26 mouse cellular contexts compared by ENCODE assay signal in the genomic region with DNA sequence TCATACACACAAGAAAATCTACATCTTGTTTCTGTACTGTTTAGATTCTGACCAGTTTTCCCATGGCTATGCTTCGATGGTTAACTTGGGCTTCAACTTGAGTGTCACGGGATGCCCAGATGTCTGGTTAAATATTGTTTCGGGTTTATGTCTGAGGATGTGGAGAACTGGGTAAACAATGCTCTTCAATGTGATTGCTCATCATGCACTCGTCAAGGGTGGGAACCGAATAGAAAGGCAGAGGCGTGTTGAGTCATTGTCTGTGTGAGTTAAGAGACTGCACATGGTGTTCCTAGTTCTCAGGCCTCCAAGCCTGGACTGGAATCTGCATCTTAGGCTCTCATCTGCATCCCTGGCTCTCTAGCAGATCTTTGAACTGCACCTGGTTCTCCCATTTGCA. TPM values are rescaled to one million over a fixed set of nuclear protein-coding genes. Genes with fewer than 3 reads are reported as not detected.
DNase-seq lines count a peak whose midpoint lies in the region; ATAC-seq lines count a peak whose summit lies in the region.
"Had no signal": no experiment of that assay in that cellular context is flagged by ENCODE, and none has a peak within 500 bp of the region (broad histone marks: within the 10 kb centered on the region; RNA-seq: fewer than 3 reads in every experiment).

No protein-coding gene starts in this region.

- 72% methylated on average over 6 of the region's 6 CpGs for WGBS in kidney, embryonic 16.5 days
- 91% methylated on average over 6 of the region's 6 CpGs for WGBS in midbrain, embryonic 11.5 days
- 94% methylated on average over 6 of the region's 6 CpGs for WGBS in midbrain, embryonic 13.5 days

- H3K36me3 ChIP-seq in kidney, embryonic 16.5 days (ENCODE audit: insufficient read depth, low read length), result no peaks in the 10 kb centered on the region
- H3K36me3 ChIP-seq in midbrain, embryonic 11.5 days (ENCODE audit: control insufficient read depth, insufficient read depth, low read length), result no peaks in the 10 kb centered on the region
- no peaks in the 10 kb centered on the region for H3K36me3 ChIP-seq in midbrain, embryonic 13.5 days
- H3K36me3 ChIP-seq: embryonic facial prominence, embryonic 10.5 days; heart, embryonic 13.5 days; liver, embryonic 13.5 days; midbrain, embryonic 12.5 days had no signal

- peak; percentile 86 for ATAC-seq in frontal cortex, adult (ENCODE audit: low TSS enrichment)
- peak; percentile 87 for ATAC-seq in kidney, embryonic 16.5 days (ENCODE audit: low FRiP score, low TSS enrichment)
- ATAC-seq in midbrain, embryonic 11.5 days (ENCODE audit: low FRiP score), result no peak
- no peak for ATAC-seq in midbrain, embryonic 13.5 days
- ATAC-seq: forebrain, postnatal 0 days; hindbrain, postnatal 0 days; intestine, postnatal 0 days had no signal

- H3K4me2 ChIP-seq in kidney, embryonic 16.5 days (replicated peaks; ENCODE audit: low read depth, low read length), result no peak overlapping the region
- H3K4me2 ChIP-seq in midbrain, embryonic 11.5 days, result no peak overlapping the region
- no peak overlapping the region for H3K4me2 ChIP-seq in midbrain, embryonic 13.5 days (replicated peaks)
- H3K4me2 ChIP-seq: heart, embryonic 13.5 days; liver, embryonic 13.5 days; midbrain, embryonic 12.5 days had no signal

- no peak overlapping the region for H3K27ac ChIP-seq in kidney, embryonic 16.5 days (ENCODE audit: low read length)
- H3K27ac ChIP-seq in midbrain, embryonic 11.5 days (ENCODE audit: low read depth, low read length), result no peak overlapping the region
- no peak overlapping the region for H3K27ac ChIP-seq in midbrain, embryonic 13.5 days
- H3K27ac ChIP-seq: embryonic facial prominence, embryonic 10.5 days; heart, embryonic 13.5 days; hindbrain, postnatal 0 days; layer of hippocampus, adult 2 months; liver, embryonic 13.5 days; midbrain, embryonic 12.5 days; stomach, postnatal 0 days had no signal

- H3K4me3 ChIP-seq in kidney, embryonic 16.5 days (ENCODE audit: low read length), result no peak overlapping the region
- H3K4me3 ChIP-seq in midbrain, embryonic 11.5 days (ENCODE audit: low read depth, low read length), result no peak overlapping the region
- no peak overlapping the region for H3K4me3 ChIP-seq in midbrain, embryonic 13.5 days (replicated peaks)
- H3K4me3 ChIP-seq: embryonic facial prominence, embryonic 10.5 days; heart, embryonic 13.5 days; layer of hippocampus, adult 2 months; liver, embryonic 13.5 days; midbrain, embryonic 12.5 days had no signal

- no peaks in the 10 kb centered on the region for H3K9me3 ChIP-seq in kidney, embryonic 16.5 days (ENCODE audit: low read length)
- H3K9me3 ChIP-seq in midbrain, embryonic 11.5 days (ENCODE audit: control insufficient read depth, low read length), result no peaks in the 10 kb centered on the region
- H3K9me3 ChIP-seq in midbrain, embryonic 13.5 days, result no peaks in the 10 kb centered on the region
- H3K9me3 ChIP-seq: embryonic facial prominence, embryonic 10.5 days; heart, embryonic 13.5 days; liver, embryonic 13.5 days; midbrain, embryonic 12.5 days had no signal

- H3K9ac ChIP-seq in kidney, embryonic 16.5 days (replicated peaks; ENCODE audit: low read length), result no peak overlapping the region
- H3K9ac ChIP-seq in midbrain, embryonic 11.5 days (ENCODE audit: low read length), result no peak overlapping the region
- no peak overlapping the region for H3K9ac ChIP-seq in midbrain, embryonic 13.5 days (replicated peaks)
- H3K9ac ChIP-seq: forebrain, postnatal 0 days; heart, embryonic 13.5 days; liver, embryonic 13.5 days; midbrain, embryonic 12.5 days had no signal

- no peaks in the 10 kb centered on the region for H3K27me3 ChIP-seq in kidney, embryonic 16.5 days (ENCODE audit: insufficient read depth, low read length)
- H3K27me3 ChIP-seq in midbrain, embryonic 11.5 days (ENCODE audit: control insufficient read depth, insufficient read depth, low read length), result peaks cover 2% of the 10 kb centered on the region
- H3K27me3 ChIP-seq in midbrain, embryonic 13.5 days, result no peaks in the 10 kb centered on the region
- H3K27me3 ChIP-seq: heart, embryonic 13.5 days; liver, embryonic 13.5 days had no signal

- no peaks in the 10 kb centered on the region for H3K4me1 ChIP-seq in kidney, embryonic 16.5 days (ENCODE audit: insufficient read depth, low read length)
- peaks cover 11% of the 10 kb centered on the region; the same call in 1 of the 2 replicates for H3K4me1 ChIP-seq in midbrain, embryonic 11.5 days (ENCODE audit: control insufficient read depth, insufficient read depth, low read length)
- H3K4me1 ChIP-seq in midbrain, embryonic 13.5 days (replicated peaks), result peaks cover 9% of the 10 kb centered on the region
- H3K4me1 ChIP-seq: heart, embryonic 13.5 days; liver, embryonic 13.5 days had no signal

- no peak for DNase-seq in frontal cortex, postnatal 25 days (ENCODE audit: low spot score in 2 of 2)
- no peak for DNase-seq in kidney, postnatal 4 days
- peak; percentile 31 for DNase-seq in midbrain, embryonic 11.5 days (ENCODE audit: low spot score, missing footprints)
- DNase-seq in brain, adult 2 months (ENCODE audit: low read depth, low spot score), result peak; percentile 69
- DNase-seq: adrenal gland, adult 2 months; cerebellum, adult 11-12 months; cerebellum, postnatal 10 days; forebrain, postnatal 0 days; gastrocnemius, postnatal 14 days; heart, adult 18-20 months; heart, postnatal 14 days; liver, embryonic 13.5 days; lung, adult 2 months; lung, postnatal 14 days; thymus, adult 2 months; thymus, postnatal 4 days had no signal

RNA-seq across cellular contexts. Expression of a gene that starts 36.7 kb away (rescaled TPM):
- polyA plus RNA-seq in kidney, embryonic 16.5 days (2015; fragmentation: Nextera tagmentation; extraction: Ambion mirVana), result 33.8 and 34.8 TPM in 2 replicates
- polyA plus RNA-seq in midbrain, embryonic 11.5 days (2014; fragmentation: Nextera tagmentation; extraction: Ambion mirVana), result 7.4 and 8.8 TPM in 2 replicates
- polyA plus RNA-seq in midbrain, embryonic 13.5 days (2015; fragmentation: Nextera tagmentation; extraction: Ambion mirVana), result 8.7 and 10.2 TPM in 2 replicates

Comparison
In these comparisons a context has a peak if more than half of its experiments do, and no peak if none do; other contexts are left out.
1. ATAC-seq: peak in frontal cortex, adult (single experiment) and kidney, embryonic 16.5 days (single experiment); none in midbrain, embryonic 11.5 days (single experiment) and midbrain, embryonic 13.5 days (single experiment).
2. DNase-seq: peak in midbrain, embryonic 11.5 days (single experiment) and brain, adult 2 months (single experiment); none in frontal cortex, postnatal 25 days (0 of 2) and kidney, postnatal 4 days (0 of 2).